ENCODE assay signal across 8 mouse cellular contexts in the genomic region with DNA sequence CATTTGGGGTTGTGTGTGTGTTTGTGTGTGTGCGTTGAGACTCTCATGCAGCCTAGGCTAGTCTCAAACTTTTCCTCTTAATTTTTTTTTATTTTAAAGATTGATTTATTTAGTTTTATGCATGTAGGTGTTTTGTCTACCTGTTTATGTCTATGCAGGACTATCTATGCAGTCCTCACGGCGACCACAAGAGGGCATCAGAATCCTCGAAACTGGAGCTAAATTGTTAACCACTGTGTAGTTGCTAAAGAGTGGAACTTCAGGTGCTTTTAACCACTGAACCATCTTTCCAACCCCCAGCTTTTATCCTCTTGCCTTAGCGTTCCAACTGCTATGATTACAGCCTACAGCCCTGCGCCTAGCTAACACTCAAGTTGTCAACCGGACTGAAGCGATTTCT. TPM values are rescaled to one million over a fixed set of nuclear protein-coding genes. Genes with fewer than 3 reads are reported as not detected.
DNase-seq lines count a peak whose midpoint lies in the region; ATAC-seq and TF ChIP-seq lines count a peak whose summit lies in the region.

No protein-coding gene starts in this region.

- DNase-seq in A20 (ENCODE audit: low read depth, low spot score) (peak; percentile 63), G1E (ENCODE audit: low spot score) (peak; percentile 9)
- DNase-seq in gastrocnemius, postnatal 14 days, result peak; percentile 28
- DNase-seq in layer of hippocampus, adult 9-11 months, result peak; percentile 23
- peak; percentile 30 to 59 for DNase-seq in lung, postnatal 4 days
- peak; percentile 6 to 60 for DNase-seq in spleen, postnatal 10 days (ENCODE audit: low spot score in 2 of 2)

- no peak overlapping the region for H3K4me3 ChIP-seq in G1E (ENCODE audit: low read depth, low read length)

- TF ChIP-seq CTCF in G1E (IDR thresholded peaks at IDR 0.05; ENCODE audit: low read depth, low read length), result peak; percentile 20; the same call in 1 of the 2 replicates

- no peaks in the 10 kb centered on the region for H3K36me3 ChIP-seq in G1E (replicated peaks)

- H3K4me1 ChIP-seq in G1E (ENCODE audit: insufficient read depth, low read depth, low read length), result no peaks in the 10 kb centered on the region

- no peak for ATAC-seq in G1E (ENCODE audit: extremely low read depth, insufficient number of reproducible peaks, low FRiP score, poor library complexity, severe bottlenecking)
- peak; percentile 60; the same call in 1 of the 2 replicates for ATAC-seq in common myeloid progenitor, adult 5-6 weeks (replicated peaks; ENCODE audit: low read depth, poor library complexity, severe bottlenecking)
- no peak for ATAC-seq in megakaryocyte-erythroid progenitor cell, adult 5-6 weeks (replicated peaks; ENCODE audit: low FRiP score, low TSS enrichment, poor library complexity, severe bottlenecking)

- no peaks in the 10 kb centered on the region for H3K9me3 ChIP-seq in G1E (replicated peaks)

- intact Hi-C loops in gastrocnemius, postnatal 14 days (cut with DNase I; ENCODE audit: low total_unique reads), result no loop called here

- H3K27me3 ChIP-seq in G1E (ENCODE audit: insufficient read depth, low read length), result peaks cover 3% of the 10 kb centered on the region; the same call in 1 of the 2 replicates

RNA-seq across cellular contexts. Expression of a gene that starts 4.1 kb away (rescaled TPM):
- not detected in 2 replicates for total RNA-seq in G1E (2014; fragmentation: Nextera tagmentation)
- total RNA-seq in G1E (2017), result 0.06 and 0.11 TPM in 2 replicates
- polyA plus RNA-seq in G1E (2012), result not detected in 2 replicates
- total RNA-seq in common myeloid progenitor, adult 5-6 weeks (2017), result not detected in 2 replicates
- total RNA-seq in gastrocnemius, postnatal 14 days (2021), result not detected
- total RNA-seq in megakaryocyte-erythroid progenitor cell, adult 5-6 weeks (2014; fragmentation: Nextera tagmentation), result not detected in 2 replicates
- total RNA-seq in megakaryocyte-erythroid progenitor cell, adult 5-6 weeks (2017), result not detected in 2 replicates

RNA-seq across cellular contexts. Expression of a gene that starts 4.2 kb away (rescaled TPM):
- not detected in 2 replicates for total RNA-seq in G1E (2014; fragmentation: Nextera tagmentation)
- 0.05 TPM in 1 of 2 replicates, not detected in the other for total RNA-seq in G1E (2017)
- not detected in 2 replicates for polyA plus RNA-seq in G1E (2012)
- not detected in 2 replicates for total RNA-seq in common myeloid progenitor, adult 5-6 weeks (2017)
- not detected for total RNA-seq in gastrocnemius, postnatal 14 days (2021)
- total RNA-seq in megakaryocyte-erythroid progenitor cell, adult 5-6 weeks (2014; fragmentation: Nextera tagmentation), result not detected in 2 replicates
- total RNA-seq in megakaryocyte-erythroid progenitor cell, adult 5-6 weeks (2017), result not detected in 2 replicates

RNA-seq across cellular contexts. Expression of a gene that starts 14.7 kb away (rescaled TPM):
- not detected in 2 replicates for total RNA-seq in G1E (2014; fragmentation: Nextera tagmentation)
- total RNA-seq in G1E (2017), result not detected in 2 replicates
- not detected in 2 replicates for polyA plus RNA-seq in G1E (2012)
- total RNA-seq in common myeloid progenitor, adult 5-6 weeks (2017), result not detected in 2 replicates
- not detected for total RNA-seq in gastrocnemius, postnatal 14 days (2021)
- total RNA-seq in megakaryocyte-erythroid progenitor cell, adult 5-6 weeks (2014; fragmentation: Nextera tagmentation), result not detected in 2 replicates
- total RNA-seq in megakaryocyte-erythroid progenitor cell, adult 5-6 weeks (2017), result not detected in 2 replicates

RNA-seq across cellular contexts. Expression of a gene that starts 34.9 kb away (rescaled TPM):
- total RNA-seq in G1E (2014; fragmentation: Nextera tagmentation) (not detected in 2 replicates), G1E (2017) (0.05 and 0.06 TPM in 2 replicates)
- polyA plus RNA-seq in G1E (2012), result not detected in 2 replicates
- not detected in 2 replicates for total RNA-seq in common myeloid progenitor, adult 5-6 weeks (2017)
- not detected for total RNA-seq in gastrocnemius, postnatal 14 days (2021)
- total RNA-seq in megakaryocyte-erythroid progenitor cell, adult 5-6 weeks (2014; fragmentation: Nextera tagmentation), result not detected in 2 replicates
- total RNA-seq in megakaryocyte-erythroid progenitor cell, adult 5-6 weeks (2017), result not detected in 2 replicates

RNA-seq across cellular contexts. Expression of a gene that starts 52.3 kb away (rescaled TPM):
- total RNA-seq in G1E (2014; fragmentation: Nextera tagmentation) (not detected in 2 replicates), G1E (2017) (not detected in 2 replicates)
- not detected in 2 replicates for polyA plus RNA-seq in G1E (2012)
- not detected in 2 replicates for total RNA-seq in common myeloid progenitor, adult 5-6 weeks (2017)
- not detected for total RNA-seq in gastrocnemius, postnatal 14 days (2021)
- not detected in 2 replicates for total RNA-seq in megakaryocyte-erythroid progenitor cell, adult 5-6 weeks (2014; fragmentation: Nextera tagmentation)
- total RNA-seq in megakaryocyte-erythroid progenitor cell, adult 5-6 weeks (2017), result not detected in 2 replicates

Comparison
In these comparisons a context has a peak if more than half of its experiments do, and no peak if none do; other contexts are left out.
1. DNase-seq: peak in every context shown above with its lines; median percentile 63 in A20; 44 in lung, postnatal 4 days; 33 in spleen, postnatal 10 days; 28 in gastrocnemius, postnatal 14 days; 23 in layer of hippocampus, adult 9-11 months; 9 in G1E.